Mouse (Mus musculus): ENCODE measurements around the gene Akap12. TPM values are rescaled to one million over a fixed set of nuclear protein-coding genes. Genes with fewer than 3 reads are reported as not detected.

Akap12 gene
- total RNA-seq, 4 experiments from 2014 or later: 17.3 to 20.6 (median 19.8) TPM

- DNase-seq (ENCODE audit: low spot score in 2 of 2): no peak
Measured at GRCm38 (mm10) chr10:4395321-4395720, 129.1 kb downstream of the Akap12 start.

- no peak for DNase-seq (ENCODE audit: low spot score in 2 of 2)
Measured at GRCm38 (mm10) chr10:4398058-4398457, 131.9 kb downstream of the Akap12 start.

- DNase-seq (ENCODE audit: low spot score in 2 of 2): no peak
Measured at GRCm38 (mm10) chr10:4404895-4405491, 138.8 kb downstream of the Akap12 start.

- DNase-seq (ENCODE audit: low spot score in 2 of 2): no peak
Measured at GRCm38 (mm10) chr10:4405511-4405910, 139.3 kb downstream of the Akap12 start.

GRCm38 (mm10) chr10:4407191-4407590, 141.0 kb downstream of the Akap12 start:
- no peak for DNase-seq (ENCODE audit: low spot score in 2 of 2)

Other genes starting within 250 kb of the Akap12 start
- 10 to 100 TPM; 10.3 to 12.4 (median 11.7) TPM for gene Zbtb2, start 121.7 kb downstream of the Akap12 start, total RNA-seq (2022)
- 10 to 100 TPM; 32.3 to 39.3 (median 38.0) TPM for gene Rmnd1, start 166.0 kb downstream of the Akap12 start, total RNA-seq (2022)
- 10 to 100 TPM; 21.3 to 24.1 (median 22.7) TPM for gene Armt1, start 166.1 kb downstream of the Akap12 start, total RNA-seq (2022)
- gene Ccdc170, start 216.1 kb downstream of the Akap12 start, total RNA-seq (2022): under 1 TPM; 0.22 to 0.64 (median 0.53) TPM

Measured in left cerebral cortex, adult 8-10 months (tissue).